Mouse (Mus musculus): ENCODE data around the gene Tufm. TPM values are rescaled to one million over a fixed set of nuclear protein-coding genes. Genes with fewer than 3 reads are reported as not detected.

Gene Tufm
- total and polyA plus RNA-seq, 2 experiments from 2014 or later, result 86.2 to 101 TPM

- no peak overlapping the region for H3K27ac ChIP-seq (ENCODE audit: low read depth, low read length)
- no peak for TF ChIP-seq CTCF (IDR thresholded peaks at IDR 0.05)
Observed at GRCm38 (mm10) chr7:126448481-126448880, 38.7 kb upstream of the Tufm start.

GRCm38 (mm10) chr7:126449991-126450390 is 37.2 kb upstream of the Tufm start:
- H3K27ac ChIP-seq (ENCODE audit: low read depth, low read length), result no peak overlapping the region
- DNase-seq (ENCODE audit: low spot score) (no peak), ATAC-seq (ENCODE audit: low FRiP score) (no peak)
- peaks cover 21% of the 10 kb centered on the region for H3K36me3 ChIP-seq (ENCODE audit: insufficient read depth, low read length)
- H3K27me3 ChIP-seq (ENCODE audit: insufficient read depth, low read length), result no peaks in the 10 kb centered on the region
- WGBS, result 89% methylated on average over 18 of the region's 18 CpGs
- H3K9ac ChIP-seq (replicated peaks; ENCODE audit: low read length, poor library complexity, severe bottlenecking), result no peak overlapping the region
- no peak overlapping the region for H3K4me2 ChIP-seq (ENCODE audit: low read depth, low read length, poor library complexity, severe bottlenecking)
- no peak for TF ChIP-seq CTCF (IDR thresholded peaks at IDR 0.05)
- no peaks in the 10 kb centered on the region for H3K4me1 ChIP-seq (ENCODE audit: insufficient read depth, low read length)
- no peak overlapping the region for H3K4me3 ChIP-seq (ENCODE audit: low read depth, low read length)
- no peaks in the 10 kb centered on the region for H3K9me3 ChIP-seq (ENCODE audit: low read length)

More at GRCm38 (mm10) chr7:126448481-126448880, 38.7 kb upstream of the Tufm start:
- no peak overlapping the region for H3K4me2 ChIP-seq (ENCODE audit: low read depth, low read length, poor library complexity, severe bottlenecking)
- no peak for DNase-seq (ENCODE audit: low spot score)
- H3K4me1 ChIP-seq (ENCODE audit: insufficient read depth, low read length), result no peaks in the 10 kb centered on the region
- no peak for ATAC-seq (ENCODE audit: low FRiP score)
- no peak overlapping the region for H3K4me3 ChIP-seq (ENCODE audit: low read depth, low read length)
- H3K27me3 ChIP-seq (ENCODE audit: insufficient read depth, low read length), result no peaks in the 10 kb centered on the region
- H3K9ac ChIP-seq (replicated peaks; ENCODE audit: low read length, poor library complexity, severe bottlenecking), result no peak overlapping the region
- H3K9me3 ChIP-seq (ENCODE audit: low read length), result no peaks in the 10 kb centered on the region
- peaks cover 33% of the 10 kb centered on the region for H3K36me3 ChIP-seq (ENCODE audit: insufficient read depth, low read length)
- 90% methylated on average over 19 of the region's 19 CpGs for WGBS

- TF ChIP-seq CTCF (IDR thresholded peaks at IDR 0.05), result no peak
- H3K9me3 ChIP-seq (ENCODE audit: low read length), result no peaks in the 10 kb centered on the region
- H3K4me2 ChIP-seq (ENCODE audit: low read depth, low read length, poor library complexity, severe bottlenecking), result no peak overlapping the region
- H3K4me1 ChIP-seq (ENCODE audit: insufficient read depth, low read length), result no peaks in the 10 kb centered on the region
- DNase-seq (ENCODE audit: low spot score) (no peak), ATAC-seq (ENCODE audit: low FRiP score) (no peak)
- no peaks in the 10 kb centered on the region for H3K27me3 ChIP-seq (ENCODE audit: insufficient read depth, low read length)
- WGBS, result 92% methylated on average over 6 of the region's 6 CpGs
- peaks cover 15% of the 10 kb centered on the region; the same call in 1 of the 2 replicates for H3K36me3 ChIP-seq (ENCODE audit: insufficient read depth, low read length)
- no peak overlapping the region for H3K4me3 ChIP-seq (ENCODE audit: low read depth, low read length)
- no peak overlapping the region for H3K27ac ChIP-seq (ENCODE audit: low read depth, low read length)
- H3K9ac ChIP-seq (replicated peaks; ENCODE audit: low read length, poor library complexity, severe bottlenecking), result no peak overlapping the region
Observed at GRCm38 (mm10) chr7:126450641-126451040, 36.5 kb upstream of the Tufm start.

GRCm38 (mm10) chr7:126452244-126452643 is 34.9 kb upstream of the Tufm start:
- no peak overlapping the region for H3K4me2 ChIP-seq (ENCODE audit: low read depth, low read length, poor library complexity, severe bottlenecking)
- no peaks in the 10 kb centered on the region for H3K4me1 ChIP-seq (ENCODE audit: insufficient read depth, low read length)
- H3K27ac ChIP-seq (ENCODE audit: low read depth, low read length), result no peak overlapping the region
- H3K9me3 ChIP-seq (ENCODE audit: low read length), result no peaks in the 10 kb centered on the region
- H3K36me3 ChIP-seq (ENCODE audit: insufficient read depth, low read length), result 0 out of 2 replicates have a peak, but pooled peaks cover 3% of the 10 kb centered on the region
- DNase-seq (ENCODE audit: low spot score) (no peak), ATAC-seq (ENCODE audit: low FRiP score) (no peak)
- 93% methylated on average over 3 of the region's 3 CpGs for WGBS
- H3K27me3 ChIP-seq (ENCODE audit: insufficient read depth, low read length), result no peaks in the 10 kb centered on the region
- no peak overlapping the region for H3K4me3 ChIP-seq (ENCODE audit: low read depth, low read length)
- H3K9ac ChIP-seq (replicated peaks; ENCODE audit: low read length, poor library complexity, severe bottlenecking), result no peak overlapping the region
- TF ChIP-seq CTCF (IDR thresholded peaks at IDR 0.05), result no peak

GRCm38 (mm10) chr7:126453861-126454260 is 33.3 kb upstream of the Tufm start:
- Histone ChIP-seq H3K4me3 (ENCODE audit: low read depth, low read length) (no peak overlapping the region), H3K9ac (replicated peaks; ENCODE audit: low read length, poor library complexity, severe bottlenecking) (no peak overlapping the region), H3K27ac (ENCODE audit: low read depth, low read length) (no peak overlapping the region), H3K4me2 (ENCODE audit: low read depth, low read length, poor library complexity, severe bottlenecking) (no peak overlapping the region), H3K9me3 (ENCODE audit: low read length) (no peaks in the 10 kb centered on the region), H3K4me1 (ENCODE audit: insufficient read depth, low read length) (no peaks in the 10 kb centered on the region), H3K36me3 (ENCODE audit: insufficient read depth, low read length) (no peaks in the 10 kb centered on the region), H3K27me3 (ENCODE audit: insufficient read depth, low read length) (no peaks in the 10 kb centered on the region)
- TF ChIP-seq CTCF (IDR thresholded peaks at IDR 0.05), result no peak
- ATAC-seq (ENCODE audit: low FRiP score) (no peak), DNase-seq (ENCODE audit: low spot score) (no peak)
- 76% methylated on average over 7 of the region's 7 CpGs for WGBS

GRCm38 (mm10) chr7:126455242-126455641 is 31.9 kb upstream of the Tufm start:
- no peak overlapping the region for H3K27ac ChIP-seq (ENCODE audit: low read depth, low read length)
- no peak for ATAC-seq (ENCODE audit: low FRiP score)
- no peak for DNase-seq (ENCODE audit: low spot score)
- H3K36me3 ChIP-seq (ENCODE audit: insufficient read depth, low read length), result no peaks in the 10 kb centered on the region
- no peak overlapping the region for H3K9ac ChIP-seq (replicated peaks; ENCODE audit: low read length, poor library complexity, severe bottlenecking)
- H3K27me3 ChIP-seq (ENCODE audit: insufficient read depth, low read length), result no peaks in the 10 kb centered on the region
- no peaks in the 10 kb centered on the region for H3K9me3 ChIP-seq (ENCODE audit: low read length)
- H3K4me1 ChIP-seq (ENCODE audit: insufficient read depth, low read length), result no peaks in the 10 kb centered on the region
- H3K4me2 ChIP-seq (ENCODE audit: low read depth, low read length, poor library complexity, severe bottlenecking), result no peak overlapping the region
- H3K4me3 ChIP-seq (ENCODE audit: low read depth, low read length), result no peak overlapping the region
- TF ChIP-seq CTCF (IDR thresholded peaks at IDR 0.05), result no peak
- WGBS, result 76% methylated on average over 2 of the region's 2 CpGs

Data from midbrain, postnatal 0 days (tissue).